In the genomic region with DNA sequence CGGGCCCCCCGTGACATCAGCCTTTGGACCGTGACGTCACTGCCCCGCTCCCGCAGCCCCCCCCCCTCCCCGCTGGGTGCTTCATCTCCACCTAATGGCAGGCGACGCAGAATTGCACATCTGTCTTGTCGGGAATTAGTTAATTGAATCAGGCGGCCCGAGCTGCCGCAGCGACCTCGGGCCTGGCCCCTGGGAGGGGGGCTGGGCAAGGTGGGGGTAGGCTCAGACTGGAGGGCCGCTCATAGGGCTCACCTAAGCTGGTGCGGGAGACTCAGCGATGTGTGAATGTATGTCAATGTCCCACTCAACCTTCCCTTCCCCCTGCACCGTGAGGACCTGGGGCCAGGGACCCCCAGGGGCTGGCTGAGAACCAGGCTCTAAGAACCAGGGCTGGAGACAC, we compare ENCODE assay signal across 14 mouse cellular contexts. TPM values are rescaled to one million over a fixed set of nuclear protein-coding genes. Genes with fewer than 3 reads are reported as not detected.
A peak's percentile ranks its signal among the peaks of the same experiment; 100 is the strongest.
DNase-seq lines count a peak whose midpoint lies in the region; ATAC-seq and TF ChIP-seq lines count a peak whose summit lies in the region.
"Had no signal": no experiment of that assay in that cellular context is flagged by ENCODE, and none has a peak within 500 bp of the region (broad histone marks: within the 10 kb centered on the region; RNA-seq: fewer than 3 reads in every experiment).

No protein-coding gene starts in this region.

- no peak overlapping the region for H3K4me3 ChIP-seq in heart, embryonic 14.5 days (ENCODE audit: control insufficient read depth in 1 of 2, insufficient read depth in 1 of 2, low read depth in 1 of 2, low read length in 2 of 2)
- no peak overlapping the region for H3K4me3 ChIP-seq in embryonic facial prominence, embryonic 12.5 days
- H3K4me3 ChIP-seq in hindbrain, embryonic 14.5 days (replicated peaks; ENCODE audit: low read length) = no peak overlapping the region
- H3K4me3 ChIP-seq in midbrain, embryonic 16.5 days (ENCODE audit: low read depth, low read length) = no peak overlapping the region
- no peak overlapping the region for H3K4me3 ChIP-seq in intestine, postnatal 0 days (ENCODE audit: low read depth, low read length)
- H3K4me3 ChIP-seq: lung, embryonic 15.5 days had no signal

- peak overlapping the region; percentile 8; the same call in 1 of the 2 replicates for H3K4me2 ChIP-seq in heart, embryonic 14.5 days (ENCODE audit: low read length)
- H3K4me2 ChIP-seq in embryonic facial prominence, embryonic 12.5 days (replicated peaks) = peak overlapping the region; percentile 40; the same call in 1 of the 2 replicates
- H3K4me2 ChIP-seq in hindbrain, embryonic 14.5 days (replicated peaks) = peak overlapping the region; percentile 21; the same call in 1 of the 2 replicates
- H3K4me2 ChIP-seq in midbrain, embryonic 16.5 days (ENCODE audit: low read length) = peak overlapping the region; percentile 28
- no peak overlapping the region for H3K4me2 ChIP-seq in intestine, postnatal 0 days (replicated peaks; ENCODE audit: low read depth)
- H3K4me2 ChIP-seq: lung, embryonic 15.5 days had no signal

- 10% methylated on average over 19 of the region's 19 CpGs for WGBS in heart, embryonic 14.5 days
- 5% methylated on average over 19 of the region's 19 CpGs for WGBS in embryonic facial prominence, embryonic 12.5 days
- 7% methylated on average over 19 of the region's 19 CpGs for WGBS in hindbrain, embryonic 14.5 days
- 6% methylated on average over 14 of the region's 19 CpGs for WGBS in midbrain, embryonic 16.5 days
- 15% methylated on average over 18 of the region's 19 CpGs for WGBS in intestine, postnatal 0 days

- H3K9ac ChIP-seq in heart, embryonic 14.5 days (ENCODE audit: low read length) = no peak overlapping the region
- no peak overlapping the region for H3K9ac ChIP-seq in embryonic facial prominence, embryonic 12.5 days
- no peak overlapping the region for H3K9ac ChIP-seq in hindbrain, embryonic 14.5 days
- H3K9ac ChIP-seq in midbrain, embryonic 16.5 days (ENCODE audit: low read depth, low read length) = no peak overlapping the region
- no peak overlapping the region for H3K9ac ChIP-seq in intestine, postnatal 0 days (ENCODE audit: low read depth, low read length)
- H3K9ac ChIP-seq: lung, embryonic 15.5 days had no signal

- no peak for DNase-seq in heart, postnatal 4 days
- no peak for DNase-seq in hindbrain, embryonic 14.5 days (ENCODE audit: low spot score)
- no peak for DNase-seq in layer of hippocampus, adult 8-10 months (ENCODE audit: low spot score in 2 of 2)
- no peak for DNase-seq in frontal cortex, adult 2 months (ENCODE audit: extremely low spot score in 1 of 2, low spot score in 1 of 2)
- DNase-seq: cerebellum, postnatal 10 days; kidney, adult 8-10 months; right cerebral cortex, postnatal 25 days had no signal

- H3K36me3 ChIP-seq in heart, embryonic 14.5 days (ENCODE audit: control insufficient read depth, insufficient read depth, low read length) = no peaks in the 10 kb centered on the region
- no peaks in the 10 kb centered on the region for H3K36me3 ChIP-seq in embryonic facial prominence, embryonic 12.5 days
- H3K36me3 ChIP-seq in hindbrain, embryonic 14.5 days (replicated peaks; ENCODE audit: control insufficient read depth, insufficient read depth) = no peaks in the 10 kb centered on the region
- H3K36me3 ChIP-seq in midbrain, embryonic 16.5 days (ENCODE audit: control insufficient read depth, insufficient read depth, low read length) = no peaks in the 10 kb centered on the region
- H3K36me3 ChIP-seq in intestine, postnatal 0 days (ENCODE audit: control insufficient read depth, insufficient read depth) = no peaks in the 10 kb centered on the region
- H3K36me3 ChIP-seq: lung, embryonic 15.5 days had no signal

- H3K9me3 ChIP-seq in heart, embryonic 14.5 days (ENCODE audit: control insufficient read depth, low read length) = no peaks in the 10 kb centered on the region
- H3K9me3 ChIP-seq in embryonic facial prominence, embryonic 12.5 days = no peaks in the 10 kb centered on the region
- H3K9me3 ChIP-seq in hindbrain, embryonic 14.5 days (ENCODE audit: control insufficient read depth, low read length) = no peaks in the 10 kb centered on the region
- no peaks in the 10 kb centered on the region for H3K9me3 ChIP-seq in midbrain, embryonic 16.5 days (replicated peaks; ENCODE audit: control insufficient read depth, low read length, poor library complexity, severe bottlenecking)
- H3K9me3 ChIP-seq in intestine, postnatal 0 days (ENCODE audit: control insufficient read depth) = no peaks in the 10 kb centered on the region
- H3K9me3 ChIP-seq: lung, embryonic 15.5 days had no signal

- peaks cover 87% of the 10 kb centered on the region for H3K27me3 ChIP-seq in heart, embryonic 14.5 days (ENCODE audit: control insufficient read depth, insufficient read depth, low read length)
- H3K27me3 ChIP-seq in embryonic facial prominence, embryonic 12.5 days = peaks cover 71% of the 10 kb centered on the region
- H3K27me3 ChIP-seq in hindbrain, embryonic 14.5 days (ENCODE audit: control insufficient read depth, insufficient read depth, low read length) = no peaks in the 10 kb centered on the region
- peaks cover 3% of the 10 kb centered on the region for H3K27me3 ChIP-seq in midbrain, embryonic 16.5 days (ENCODE audit: control insufficient read depth, insufficient read depth, low read depth, low read length)
- H3K27me3 ChIP-seq in intestine, postnatal 0 days (replicated peaks; ENCODE audit: control insufficient read depth, insufficient read depth, low read length) = peaks cover 12% of the 10 kb centered on the region; the same call in 1 of the 2 replicates

- ATAC-seq in heart, embryonic 14.5 days (ENCODE audit: insufficient number of reproducible peaks, insufficient read depth, low FRiP score, low read depth) = no peak
- 0 out of 2 replicates have a peak, but pooled peaks have one; percentile 12 for ATAC-seq in embryonic facial prominence, embryonic 12.5 days (ENCODE audit: insufficient number of reproducible peaks, insufficient read depth, low FRiP score, low TSS enrichment)
- peak; percentile 46; the same call in 1 of the 2 replicates for ATAC-seq in hindbrain, embryonic 14.5 days (ENCODE audit: low FRiP score)
- ATAC-seq in midbrain, embryonic 16.5 days = peak; percentile 38; the same call in 1 of the 2 replicates
- ATAC-seq in intestine, postnatal 0 days = no peak

- peaks cover 4 to 5% of the 10 kb centered on the region in 2 experiments; a peak in 2 of 4 replicates for H3K4me1 ChIP-seq in heart, embryonic 14.5 days (ENCODE audit: control insufficient read depth in 2 of 2, insufficient read depth in 2 of 2, low read length in 2 of 2)
- peaks cover 17% of the 10 kb centered on the region; the same call in 1 of the 2 replicates for H3K4me1 ChIP-seq in embryonic facial prominence, embryonic 12.5 days
- peaks cover 36% of the 10 kb centered on the region for H3K4me1 ChIP-seq in hindbrain, embryonic 14.5 days (replicated peaks; ENCODE audit: control insufficient read depth, insufficient read depth, low read length)
- peaks cover 27% of the 10 kb centered on the region for H3K4me1 ChIP-seq in midbrain, embryonic 16.5 days (ENCODE audit: control insufficient read depth, insufficient read depth, low read length)
- no peaks in the 10 kb centered on the region for H3K4me1 ChIP-seq in intestine, postnatal 0 days (replicated peaks; ENCODE audit: control insufficient read depth, insufficient read depth, low read length)

- no peak overlapping the region for H3K27ac ChIP-seq in heart, embryonic 14.5 days (replicated peaks in 1 of 2; ENCODE audit: control insufficient read depth in 1 of 2, insufficient read depth in 1 of 2, low read depth in 2 of 2, low read length in 2 of 2)
- H3K27ac ChIP-seq in embryonic facial prominence, embryonic 12.5 days = no peak overlapping the region
- H3K27ac ChIP-seq in hindbrain, embryonic 14.5 days = no peak overlapping the region
- no peak overlapping the region for H3K27ac ChIP-seq in midbrain, embryonic 16.5 days (ENCODE audit: low read length)
- H3K27ac ChIP-seq in intestine, postnatal 0 days (ENCODE audit: low read depth, low read length) = no peak overlapping the region
- H3K27ac ChIP-seq: lung, embryonic 15.5 days had no signal

- TF ChIP-seq CTCF in intestine, postnatal 0 days (IDR thresholded peaks at IDR 0.05; ENCODE audit: low read depth) = no peak

RNA-seq across cellular contexts. Expression of gene Prss56, which starts 12.7 kb away (rescaled TPM):
- 0.09 TPM in 1 of 2 replicates, not detected in the other for polyA plus RNA-seq in heart, embryonic 14.5 days (2014; fragmentation: Nextera tagmentation; extraction: Ambion mirVana)
- total RNA-seq in heart, postnatal 4 days (2021) = not detected
- 1.1 and 2.6 TPM in 2 replicates for polyA plus RNA-seq in embryonic facial prominence, embryonic 12.5 days (2016; fragmentation: Nextera tagmentation; extraction: Ambion mirVana)
- 4.0 and 5.1 TPM in 2 replicates for polyA plus RNA-seq in hindbrain, embryonic 14.5 days (2014; fragmentation: Nextera tagmentation; extraction: Ambion mirVana)
- 0.34 TPM in 1 of 2 replicates, not detected in the other for polyA plus RNA-seq in midbrain, embryonic 16.5 days (2015; fragmentation: Nextera tagmentation; extraction: Ambion mirVana)
- under 1 TPM in 1 of 4 experiments, not detected in 3; 0.14 TPM for total RNA-seq in layer of hippocampus, adult 8-10 months (2022)
- polyA plus RNA-seq in intestine, postnatal 0 days (2015; fragmentation: Nextera tagmentation; extraction: Ambion mirVana) = not detected in 2 replicates
- 5.0 and 5.2 TPM in 2 replicates for polyA plus RNA-seq in frontal cortex, adult 2 months (2012; rRNA removed)
- total RNA-seq: adrenal gland, postnatal 4 days had no signal
- polyA plus RNA-seq: lung, embryonic 15.5 days had no signal

RNA-seq across cellular contexts. Expression of gene Ecel1, which starts 14.1 kb away (rescaled TPM):
- polyA plus RNA-seq in heart, embryonic 14.5 days (2014; fragmentation: Nextera tagmentation; extraction: Ambion mirVana) = 0.08 and 1.7 TPM in 2 replicates
- total RNA-seq in heart, postnatal 4 days (2021) = under 1 TPM in 1 of 2 experiments, not detected in 1; 0.18 TPM
- 1.9 and 2.3 TPM in 2 replicates for polyA plus RNA-seq in embryonic facial prominence, embryonic 12.5 days (2016; fragmentation: Nextera tagmentation; extraction: Ambion mirVana)
- polyA plus RNA-seq in hindbrain, embryonic 14.5 days (2014; fragmentation: Nextera tagmentation; extraction: Ambion mirVana) = 41.7 and 44.0 TPM in 2 replicates
- 14.4 and 25.7 TPM in 2 replicates for polyA plus RNA-seq in midbrain, embryonic 16.5 days (2015; fragmentation: Nextera tagmentation; extraction: Ambion mirVana)
- total RNA-seq in layer of hippocampus, adult 8-10 months (2022) = 1 to 10 TPM; 2.3 to 5.3 (median 3.7) TPM
- polyA plus RNA-seq in intestine, postnatal 0 days (2015; fragmentation: Nextera tagmentation; extraction: Ambion mirVana) = 0.64 and 0.67 TPM in 2 replicates
- polyA plus RNA-seq in frontal cortex, adult 2 months (2012; rRNA removed) = 3.2 and 3.6 TPM in 2 replicates

RNA-seq across cellular contexts. Expression of gene Chrnd, which starts 19.9 kb away (rescaled TPM):
- 0.08 TPM in 1 of 2 replicates, not detected in the other for polyA plus RNA-seq in heart, embryonic 14.5 days (2014; fragmentation: Nextera tagmentation; extraction: Ambion mirVana)
- not detected for total RNA-seq in heart, postnatal 4 days (2021)
- polyA plus RNA-seq in embryonic facial prominence, embryonic 12.5 days (2016; fragmentation: Nextera tagmentation; extraction: Ambion mirVana) = 1.2 and 1.6 TPM in 2 replicates
- polyA plus RNA-seq in hindbrain, embryonic 14.5 days (2014; fragmentation: Nextera tagmentation; extraction: Ambion mirVana) = not detected in 2 replicates
- not detected in 2 replicates for polyA plus RNA-seq in midbrain, embryonic 16.5 days (2015; fragmentation: Nextera tagmentation; extraction: Ambion mirVana)
- total RNA-seq in layer of hippocampus, adult 8-10 months (2022) = not detected
- not detected in 2 replicates for polyA plus RNA-seq in intestine, postnatal 0 days (2015; fragmentation: Nextera tagmentation; extraction: Ambion mirVana)
- not detected in 2 replicates for polyA plus RNA-seq in frontal cortex, adult 2 months (2012; rRNA removed)
- total RNA-seq: left cerebral cortex, postnatal 10 days had no signal

RNA-seq across cellular contexts. Expression of gene Chrng, which starts 34.0 kb away (rescaled TPM):
- polyA plus RNA-seq in heart, embryonic 14.5 days (2014; fragmentation: Nextera tagmentation; extraction: Ambion mirVana) = 1.5 and 1.6 TPM in 2 replicates
- total RNA-seq in heart, postnatal 4 days (2021) = under 1 TPM; 0.14 TPM
- 6.0 and 9.8 TPM in 2 replicates for polyA plus RNA-seq in embryonic facial prominence, embryonic 12.5 days (2016; fragmentation: Nextera tagmentation; extraction: Ambion mirVana)
- not detected in 2 replicates for polyA plus RNA-seq in hindbrain, embryonic 14.5 days (2014; fragmentation: Nextera tagmentation; extraction: Ambion mirVana)
- not detected in 2 replicates for polyA plus RNA-seq in midbrain, embryonic 16.5 days (2015; fragmentation: Nextera tagmentation; extraction: Ambion mirVana)
- not detected for total RNA-seq in layer of hippocampus, adult 8-10 months (2022)
- not detected in 2 replicates for polyA plus RNA-seq in intestine, postnatal 0 days (2015; fragmentation: Nextera tagmentation; extraction: Ambion mirVana)
- polyA plus RNA-seq in frontal cortex, adult 2 months (2012; rRNA removed) = not detected in 2 replicates
- total RNA-seq: left cerebral cortex, postnatal 10 days had no signal

RNA-seq across cellular contexts. Expression of gene Eif4e2, which starts 43.3 kb away (rescaled TPM):
- polyA plus RNA-seq in heart, embryonic 14.5 days (2014; fragmentation: Nextera tagmentation; extraction: Ambion mirVana) = 101 TPM in 2 replicates
- total RNA-seq in heart, postnatal 4 days (2021) = 10 to 100 TPM; 71.3 to 72.5 TPM
- polyA plus RNA-seq in embryonic facial prominence, embryonic 12.5 days (2016; fragmentation: Nextera tagmentation; extraction: Ambion mirVana) = 179 and 182 TPM in 2 replicates
- polyA plus RNA-seq in hindbrain, embryonic 14.5 days (2014; fragmentation: Nextera tagmentation; extraction: Ambion mirVana) = 66.8 and 74.7 TPM in 2 replicates
- 86.6 and 92.5 TPM in 2 replicates for polyA plus RNA-seq in midbrain, embryonic 16.5 days (2015; fragmentation: Nextera tagmentation; extraction: Ambion mirVana)
- total RNA-seq in layer of hippocampus, adult 8-10 months (2022) = 10 to 100 TPM; 54.7 to 68.0 (median 59.8) TPM
- 175 and 179 TPM in 2 replicates for polyA plus RNA-seq in intestine, postnatal 0 days (2015; fragmentation: Nextera tagmentation; extraction: Ambion mirVana)
- 56.6 and 59.9 TPM in 2 replicates for polyA plus RNA-seq in frontal cortex, adult 2 months (2012; rRNA removed)

Comparison
In these comparisons a context has a peak if more than half of its experiments do, and no peak if none do; other contexts are left out.
1. ATAC-seq: peak in embryonic facial prominence, embryonic 12.5 days (single experiment), hindbrain, embryonic 14.5 days (single experiment) and midbrain, embryonic 16.5 days (single experiment); none in heart, embryonic 14.5 days (single experiment) and intestine, postnatal 0 days (single experiment).